Mouse (Mus musculus) activated CD4-positive, CD25-positive, alpha-beta regulatory T cell, adult 4 months (primary cell): ENCODE data around the gene Taok3. TPM values are rescaled to one million over a fixed set of nuclear protein-coding genes. Genes with fewer than 3 reads are reported as not detected.

Experiments
- ATAC-seq: one replicate; pipeline ENCODE4 v1.8.0; 2017
- polyA plus RNA-seq, 2 experiments: library from polyadenylated mRNA; unstranded; fragments of 100-300 nt; shearing (Covaris generic); gene quantifications; one replicate each; pipeline ENCODE4 v1.2.1; 2017

Taok3 gene
- 100 to 1,000 TPM; 137 to 138 TPM for polyA plus RNA-seq

GRCm38 (mm10) chr5:117119777-117120488 is at the start of gene Taok3:
Gene Taok3, plus strand, starts transcription at chr5:117120129.
- peak; percentile 67 for ATAC-seq

- ATAC-seq, result no peak
Measured at GRCm38 (mm10) chr5:117087718-117088117, 32.2 kb upstream of the Taok3 start.

GRCm38 (mm10) chr5:117089147-117089546 is 30.8 kb upstream of the Taok3 start:
- ATAC-seq, result peak; percentile 54

- ATAC-seq, result peak; percentile 34
Measured at GRCm38 (mm10) chr5:117089786-117090185, 30.1 kb upstream of the Taok3 start.

GRCm38 (mm10) chr5:117094431-117094830 is 25.5 kb upstream of the Taok3 start:
- ATAC-seq, result no peak

GRCm38 (mm10) chr5:117096716-117097115 is 23.2 kb upstream of the Taok3 start:
- ATAC-seq, result no peak

- no peak for ATAC-seq
Measured at GRCm38 (mm10) chr5:117099008-117099407, 20.9 kb upstream of the Taok3 start.

GRCm38 (mm10) chr5:117099742-117100141 is 20.2 kb upstream of the Taok3 start:
- no peak for ATAC-seq

GRCm38 (mm10) chr5:117103194-117103929 is 16.6 kb upstream of the Taok3 start:
- ATAC-seq, result no peak

GRCm38 (mm10) chr5:117104329-117104728 is 15.6 kb upstream of the Taok3 start:
- ATAC-seq, result no peak

- ATAC-seq, result no peak
Measured at GRCm38 (mm10) chr5:117105761-117106160, 14.2 kb upstream of the Taok3 start.

GRCm38 (mm10) chr5:117108292-117108691 is 11.6 kb upstream of the Taok3 start:
- no peak for ATAC-seq

GRCm38 (mm10) chr5:117108731-117109130 is 11.2 kb upstream of the Taok3 start:
- ATAC-seq, result no peak

- ATAC-seq, result no peak
Measured at GRCm38 (mm10) chr5:117109522-117109921, 10.4 kb upstream of the Taok3 start.

- ATAC-seq, result no peak
Measured at GRCm38 (mm10) chr5:117111064-117111773, 8.7 kb upstream of the Taok3 start.

GRCm38 (mm10) chr5:117111774-117112112 is 8.2 kb upstream of the Taok3 start:
- ATAC-seq, result no peak

- no peak for ATAC-seq
Measured at GRCm38 (mm10) chr5:117113330-117113729, 6.6 kb upstream of the Taok3 start.

GRCm38 (mm10) chr5:117114581-117115192 is 5.2 kb upstream of the Taok3 start:
- no peak for ATAC-seq

GRCm38 (mm10) chr5:117115193-117115767 is 4.6 kb upstream of the Taok3 start:
- ATAC-seq, result no peak

- ATAC-seq, result peak; percentile 61
Measured at GRCm38 (mm10) chr5:117115836-117116366, 4.0 kb upstream of the Taok3 start, which contains the start of gene Suds3. Gene Suds3, minus strand, starts transcription at chr5:117116113.

GRCm38 (mm10) chr5:117116660-117117059 is 3.3 kb upstream of the Taok3 start:
- ATAC-seq, result no peak

- no peak for ATAC-seq
Measured at GRCm38 (mm10) chr5:117117241-117117640, 2.7 kb upstream of the Taok3 start.
